Mouse (Mus musculus): ENCODE measurements around the gene Ap2b1.

Ap2b1 gene

GRCm38 (mm10) chr11:83409087-83409754 is 110.4 kb downstream of the Ap2b1 start, which contains the start of gene Rasl10b:
Gene Rasl10b (plus strand): TSS chr11:83409137.
- ChIA-PET POLR2A (interaction anchor here in 3 of 4 experiments (0.7 to 2.7 kb wide), 18 partner anchors 8 to 519 kb away, joined by 3 to 18 read pairs (median 4); partner anchors contain the start of genes Ap2b1 (in 2 of the 3), Taf15 (in 2 of the 3) and Rad51d (in 1 of the 3)), CTCF (interaction anchor here in 2 of 4 experiments (0.8 to 1.8 kb wide), 8 partner anchors 8 to 31 kb away, joined by 3 to 9 read pairs (median 4); no protein-coding TSS in a partner anchor)

GRCm38 (mm10) chr11:83409792-83410291 is 111.0 kb downstream of the Ap2b1 start:
- ChIA-PET POLR2A (interaction anchor here in 3 of 4 experiments (0.8 to 2.7 kb wide), 14 partner anchors 9 to 520 kb away, joined by 3 to 18 read pairs (median 4); partner anchors contain the start of genes Ap2b1 (in 2 of the 3), Taf15 (in 2 of the 3) and Rad51d (in 1 of the 3)), CTCF (interaction anchor here in 2 of 4 experiments (0.8 to 1.8 kb wide), 3 partner anchors 11 to 30 kb away, joined by 3 to 9 read pairs (median 4); no protein-coding TSS in a partner anchor)

GRCm38 (mm10) chr11:83410510-83410909 is 111.7 kb downstream of the Ap2b1 start:
- CTCF ChIA-PET = interaction anchor here in 1 of 4 experiments (1.8 kb wide), 1 partner anchor 14 kb away, joined by 9 read pairs; no protein-coding TSS in a partner anchor
- POLR2A ChIA-PET = interaction anchor here in 2 of 4 experiments (1.1 to 2.7 kb wide), 13 partner anchors 9 to 520 kb away, joined by 3 to 18 read pairs (median 4); partner anchors contain the start of genes Ap2b1 (in 2 of the 2), Taf15 (in 2 of the 2) and Rad51d (in 1 of the 2)

- ChIA-PET POLR2A (interaction anchor here (0.5 to 1.7 kb wide), 21 partner anchors 8 to 534 kb away, joined by 3 to 8 read pairs (median 4); partner anchors contain the start of genes Rasl10b (in 2 of the 4), Ap2b1 (in 1 of the 4), Ddx52 (in 1 of the 4) and Heatr6 (in 1 of the 4)), CTCF (interaction anchor here in 2 of 4 experiments (0.6 to 1.7 kb wide), 6 partner anchors 8 to 542 kb away, joined by 3 to 8 read pairs (median 4); partner anchors contain the start of gene Rasl10b (in 1 of the 2))
These were observed 118.3 kb downstream of the Ap2b1 start for GRCm38 (mm10) chr11:83417080-83417479.

- CTCF ChIA-PET = interaction anchor here in 2 of 4 experiments (0.6 to 1.7 kb wide), 6 partner anchors 9 to 542 kb away, joined by 3 to 8 read pairs (median 4); partner anchors contain the start of gene Rasl10b (in 1 of the 2)
- POLR2A ChIA-PET = interaction anchor here in 3 of 4 experiments (0.6 to 1.7 kb wide), 17 partner anchors 9 to 524 kb away, joined by 3 to 7 read pairs (median 4); partner anchors contain the start of genes Rasl10b (in 2 of the 3), Ap2b1 (in 1 of the 3), Ddx52 (in 1 of the 3) and Heatr6 (in 1 of the 3)
These were observed 118.9 kb downstream of the Ap2b1 start for GRCm38 (mm10) chr11:83417708-83418107.

GRCm38 (mm10) chr11:83418566-83418965 is 119.7 kb downstream of the Ap2b1 start:
- POLR2A ChIA-PET = interaction anchor here in 1 of 4 experiments (4.0 kb wide), 1 partner anchor 9 kb away, joined by 18 read pairs; the partner anchor contains the start of gene Rasl10b
- CTCF ChIA-PET = no interaction called here

GRCm38 (mm10) chr11:83420338-83420737 is 121.5 kb downstream of the Ap2b1 start:
- ChIA-PET CTCF (interaction anchor here in 3 of 4 experiments (0.6 to 1.9 kb wide), 4 partner anchors 20 to 121 kb away, joined by 3 to 11 read pairs (median 4); partner anchors contain the start of gene Ap2b1 (in 1 of the 3)), POLR2A (interaction anchor here in 3 of 4 experiments (1.2 to 4.0 kb wide), 6 partner anchors 9 to 149 kb away, joined by 3 to 18 read pairs (median 5); partner anchors contain the start of genes Rasl10b (in 2 of the 3), 1700020L24Rik (in 1 of the 3) and Gas2l2 (in 1 of the 3))

GRCm38 (mm10) chr11:83421305-83421704 is 122.5 kb downstream of the Ap2b1 start:
- ChIA-PET POLR2A (interaction anchor here in 3 of 4 experiments (0.6 to 4.0 kb wide), 19 partner anchors 8 to 333 kb away, joined by 3 to 18 read pairs (median 4); partner anchors contain the start of genes Rasl10b (in 2 of the 3), Taf15 (in 2 of the 3), 1700020L24Rik (in 1 of the 3) and Gas2l2 (in 1 of the 3)), CTCF (interaction anchor here (0.6 to 1.9 kb wide), 13 partner anchors 12 to 692 kb away, joined by 3 to 11 read pairs (median 4); partner anchors contain the start of genes Rasl10b (in 2 of the 4) and Ap2b1 (in 1 of the 4))

- POLR2A ChIA-PET = interaction anchor here in 3 of 4 experiments (0.8 to 2.0 kb wide), 8 partner anchors 8 to 154 kb away, joined by 3 to 7 read pairs (median 3); partner anchors contain the start of genes Ap2b1 (in 1 of the 3) and Taf15 (in 1 of the 3)
- CTCF ChIA-PET = interaction anchor here (0.6 to 1.6 kb wide), 33 partner anchors 9 to 586 kb away, joined by 3 to 9 read pairs (median 4); partner anchors contain the start of genes Rasl10b (in 2 of the 4), Ap2b1 (in 1 of the 4) and Taf15 (in 1 of the 4)
These were observed 125.9 kb downstream of the Ap2b1 start for GRCm38 (mm10) chr11:83424681-83425080.

GRCm38 (mm10) chr11:83426964-83427363 is 128.1 kb downstream of the Ap2b1 start:
- CTCF ChIA-PET = interaction anchor here in 2 of 4 experiments (0.9 to 3.1 kb wide), 4 partner anchors 10 to 94 kb away, joined by 3 to 11 read pairs (median 3); partner anchors contain the start of gene Rasl10b (in 1 of the 2)
- POLR2A ChIA-PET = interaction anchor here in 2 of 4 experiments (0.8 to 2.7 kb wide), 18 partner anchors 9 to 156 kb away, joined by 3 to 11 read pairs (median 4); partner anchors contain the start of genes Ap2b1 (in 2 of the 2), Taf15 (in 2 of the 2) and Pex12 (in 1 of the 2)

GRCm38 (mm10) chr11:83429355-83429754 is 130.5 kb downstream of the Ap2b1 start, which contains the start of gene Gas2l2:
Gene Gas2l2 (minus strand): TSS chr11:83429455.
- CTCF ChIA-PET = interaction anchor here in 1 of 4 experiments (3.1 kb wide), 1 partner anchor 11 kb away, joined by 11 read pairs; no protein-coding TSS in a partner anchor
- POLR2A ChIA-PET = interaction anchor here in 3 of 4 experiments (0.8 to 1.7 kb wide), 4 partner anchors 8 to 158 kb away, joined by 3 to 7 read pairs (median 4); no protein-coding TSS in a partner anchor

- POLR2A ChIA-PET = interaction anchor here in 1 of 4 experiments (1.1 kb wide), 1 partner anchor 321 kb away, joined by 3 read pairs; the partner anchor contains the start of gene Heatr6
- CTCF ChIA-PET = interaction anchor here in 1 of 4 experiments (0.9 kb wide), 1 partner anchor 10 kb away, joined by 4 read pairs; no protein-coding TSS in a partner anchor
These were observed 133.7 kb downstream of the Ap2b1 start for GRCm38 (mm10) chr11:83432533-83432932.

- ChIA-PET POLR2A (interaction anchor here in 1 of 4 experiments (1.4 to 2.1 kb wide), 2 partner anchors 16 to 38 kb away, joined by 4 to 5 read pairs; no protein-coding TSS in a partner anchor), CTCF (interaction anchor here in 1 of 4 experiments (1.0 to 1.6 kb wide), 2 partner anchors 16 to 68 kb away, joined by 3 to 6 read pairs; no protein-coding TSS in a partner anchor)
These were observed 138.6 kb downstream of the Ap2b1 start, which contains the start of gene 1700020L24Rik for GRCm38 (mm10) chr11:83437377-83437776. Gene 1700020L24Rik (plus strand): TSS chr11:83437677.

- POLR2A ChIA-PET = interaction anchor here (1.0 to 30.5 kb wide), 9 partner anchors 11 to 148 kb away, joined by 3 to 563 read pairs (median 4); partner anchors contain the start of genes Taf15 (in 3 of the 4) and Gas2l2 (in 1 of the 4)
- CTCF ChIA-PET = interaction anchor here (0.7 to 5.5 kb wide), 32 partner anchors 11 to 156 kb away, joined by 3 to 34 read pairs (median 4); partner anchors contain the start of genes Taf15 (in 3 of the 4), Ap2b1 (in 1 of the 4), Gas2l2 (in 1 of the 4) and Mmp28 (in 1 of the 4)
These were observed 140.7 kb downstream of the Ap2b1 start for GRCm38 (mm10) chr11:83439426-83440060.

- POLR2A ChIA-PET = interaction anchor here (0.7 to 30.5 kb wide), 13 partner anchors 9 to 138 kb away, joined by 3 to 563 read pairs (median 4); partner anchors contain the start of genes Taf15 (in 3 of the 4), Gas2l2 (in 1 of the 4) and Pex12 (in 1 of the 4)
These were observed 141.5 kb downstream of the Ap2b1 start for GRCm38 (mm10) chr11:83440081-83441064.

More at GRCm38 (mm10) chr11:83440081-83441064, 141.5 kb downstream of the Ap2b1 start:
- CTCF ChIA-PET = interaction anchor here (0.6 to 5.5 kb wide), 36 partner anchors 10 to 594 kb away, joined by 3 to 34 read pairs (median 4); partner anchors contain the start of genes Taf15 (in 3 of the 4), Ap2b1 (in 1 of the 4), Gas2l2 (in 1 of the 4) and Mmp28 (in 1 of the 4)

Measured in embryonic stem cell, embryonic (primary cell).